Comparison of ENCODE assay signal across 11 mouse cellular contexts in the genomic region with DNA sequence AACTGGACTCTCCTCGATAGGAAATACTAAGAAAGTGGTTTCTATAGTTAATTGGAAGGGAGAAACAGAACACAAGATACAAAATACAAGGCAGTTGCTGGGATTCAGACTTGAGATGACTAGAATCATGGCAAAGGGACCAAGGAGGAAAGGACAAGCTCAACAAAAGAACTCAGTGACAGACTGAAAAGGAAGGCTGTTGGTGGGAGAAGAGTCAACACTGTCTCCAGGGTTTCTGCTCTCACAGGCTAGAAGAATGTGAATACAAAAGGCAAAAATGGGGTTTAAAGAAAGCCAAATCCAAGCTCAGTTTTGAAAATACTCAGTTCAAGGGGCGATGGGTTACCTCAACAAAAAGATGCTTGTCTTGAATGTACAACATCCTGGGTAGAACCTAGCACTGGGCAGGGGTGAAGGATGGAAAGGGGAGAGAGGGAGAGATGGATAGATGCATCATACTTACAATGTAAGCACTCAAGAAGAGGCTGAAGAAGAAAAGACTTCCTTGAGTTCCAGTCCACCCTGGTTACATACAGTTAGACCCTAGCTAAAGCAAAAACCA.
"Had no signal": no experiment of that assay in that cellular context is flagged by ENCODE, and none has a peak within 500 bp of the region (broad histone marks: within the 10 kb centered on the region; RNA-seq: fewer than 3 reads in every experiment).

No protein-coding gene starts in this region.

- H3K4me1 ChIP-seq: limb, embryonic 15.5 days had no signal

- H3K27me3 ChIP-seq: limb, embryonic 15.5 days; liver, embryonic 12.5 days had no signal

- H3K4me2 ChIP-seq: limb, embryonic 15.5 days; liver, embryonic 12.5 days; lung, embryonic 14.5 days had no signal

- DNase-seq: kidney, adult 11 months; kidney, adult 9 months; kidney, postnatal 36 days; layer of hippocampus, adult 9-11 months; layer of hippocampus, postnatal 36 days; lung, embryonic 14.5 days; thymus, postnatal 14 days had no signal

- H3K36me3 ChIP-seq: limb, embryonic 15.5 days; liver, embryonic 12.5 days had no signal

- ATAC-seq: liver, embryonic 12.5 days had no signal

- H3K9ac ChIP-seq: limb, embryonic 15.5 days; liver, embryonic 12.5 days; lung, embryonic 14.5 days had no signal

- H3K4me3 ChIP-seq: limb, embryonic 15.5 days; liver, embryonic 12.5 days had no signal

- H3K9me3 ChIP-seq: limb, embryonic 15.5 days had no signal

- H3K27ac ChIP-seq: kidney, postnatal 0 days; limb, embryonic 15.5 days; liver, embryonic 12.5 days; stomach, postnatal 0 days had no signal
